Mouse (Mus musculus) neural tube, embryonic 15.5 days (tissue): ENCODE measurements at regions not wholly inside any gene's neighbourhood (a gene's known extent, or its start where the extent isn't known, plus 50 kb on each side); places are given as distances from the start of the nearest gene placed in this dataset.

Source experiments
- ATAC-seq: fragments of 200-750 bp; cut with Nextera tagmentation; 2 replicates; pipeline ENCODE4 v1.8.0; 2017; ENCODE audit warnings: mild to moderate bottlenecking, moderate TSS enrichment, moderate library complexity; ENCODE audit not compliant: low FRiP score
- H3K27ac ChIP-seq: fragments of 300-500 bp; sonication (generic); replicated peaks from 2 replicates; pipeline ENCODE4 v1.5.1; 2015; ENCODE audit warnings: mild to moderate bottlenecking, inconsistent platforms
- H3K27me3 ChIP-seq: fragments of 300-500 bp; sonication (generic); replicated peaks from 2 replicates; pipeline ENCODE4 v1.6.1; 2015; ENCODE audit warnings: inconsistent platforms
- H3K36me3 ChIP-seq: fragments of 300-500 bp; sonication (generic); 2 replicates; pipeline ENCODE4 v1.6.1; 2015; ENCODE audit warnings: inconsistent platforms
- H3K4me1 ChIP-seq: fragments of 300-500 bp; sonication (generic); 2 replicates; pipeline ENCODE4 v1.6.1; 2015; ENCODE audit warnings: inconsistent platforms
- H3K4me2 ChIP-seq: fragments of 300-500 bp; sonication (generic); 2 replicates; pipeline ENCODE4 v1.6.1; 2015; ENCODE audit warnings: inconsistent platforms, mild to moderate bottlenecking, moderate library complexity
- H3K4me3 ChIP-seq: fragments of 300-500 bp; sonication (generic); replicated peaks from 2 replicates; pipeline ENCODE4 v1.5.1; 2015; ENCODE audit warnings: mild to moderate bottlenecking, inconsistent platforms
- H3K9ac ChIP-seq: fragments of 300-500 bp; sonication (generic); replicated peaks from 2 replicates; pipeline ENCODE4 v1.6.1; 2015; ENCODE audit warnings: mild to moderate bottlenecking, inconsistent platforms
- H3K9me3 ChIP-seq: fragments of 300-500 bp; sonication (generic); replicated peaks from 2 replicates; pipeline ENCODE4 v1.6.1; 2016; ENCODE audit warnings: inconsistent platforms
- WGBS: fragments of 180-500 bp; shearing (Covaris S2); methylation state at CpG from one replicate; pipeline ENCODE4 v1.1.7; 2015; ENCODE audit warnings: mixed read lengths; 5-methylcytosine and 5-hydroxymethylcytosine counted together

GRCm38 (mm10) chr6:108971415-108972089 is 143.1 kb downstream of the Edem1 start:
- no peak overlapping the region for H3K4me3 ChIP-seq
- WGBS: 57% methylated on average over 4 of the region's 4 CpGs
- H3K9me3 ChIP-seq: no peaks in the 10 kb centered on the region
- no peak overlapping the region for H3K9ac ChIP-seq
- no peak for ATAC-seq
- H3K4me2 ChIP-seq: no peak overlapping the region
- H3K4me1 ChIP-seq: no peaks in the 10 kb centered on the region
- H3K27me3 ChIP-seq: no peaks in the 10 kb centered on the region
- H3K27ac ChIP-seq: no peak overlapping the region
- H3K36me3 ChIP-seq: no peaks in the 10 kb centered on the region

GRCm38 (mm10) chr6:108973701-108974100 is 145.3 kb downstream of the Edem1 start:
- ATAC-seq: no peak
- Histone ChIP-seq H3K27me3 (no peaks in the 10 kb centered on the region), H3K4me2 (no peak overlapping the region), H3K9ac (no peak overlapping the region), H3K9me3 (no peaks in the 10 kb centered on the region), H3K36me3 (no peaks in the 10 kb centered on the region), H3K4me3 (no peak overlapping the region), H3K27ac (no peak overlapping the region), H3K4me1 (no peaks in the 10 kb centered on the region)
- 85% methylated on average over 2 of the region's 2 CpGs for WGBS

- 94% methylated on average over 4 of the region's 4 CpGs for WGBS
- H3K27ac ChIP-seq: no peak overlapping the region
- no peak for ATAC-seq
- H3K4me1 ChIP-seq: no peaks in the 10 kb centered on the region
- H3K9me3 ChIP-seq: no peaks in the 10 kb centered on the region
- no peak overlapping the region for H3K4me3 ChIP-seq
- H3K36me3 ChIP-seq: no peaks in the 10 kb centered on the region
- no peak overlapping the region for H3K9ac ChIP-seq
- H3K27me3 ChIP-seq: no peaks in the 10 kb centered on the region
- H3K4me2 ChIP-seq: no peak overlapping the region
These were observed 161.1 kb downstream of the Edem1 start for GRCm38 (mm10) chr6:108989506-108989905.

- WGBS: 39% methylated on average over 3 of the region's 3 CpGs
- Histone ChIP-seq H3K36me3 (no peaks in the 10 kb centered on the region), H3K4me2 (no peak overlapping the region), H3K9me3 (no peaks in the 10 kb centered on the region), H3K27ac (no peak overlapping the region), H3K27me3 (no peaks in the 10 kb centered on the region), H3K4me3 (no peak overlapping the region), H3K4me1 (no peaks in the 10 kb centered on the region), H3K9ac (no peak overlapping the region)
- no peak for ATAC-seq
These were observed 165.3 kb downstream of the Edem1 start for GRCm38 (mm10) chr6:108993743-108994142.

GRCm38 (mm10) chr6:109004443-109004842 is 176.0 kb downstream of the Edem1 start:
- 58% methylated on average over 2 of the region's 2 CpGs for WGBS

GRCm38 (mm10) chr6:109009364-109009763 is 180.9 kb downstream of the Edem1 start:
- Histone ChIP-seq H3K4me3 (no peak overlapping the region), H3K36me3 (no peaks in the 10 kb centered on the region), H3K9me3 (no peaks in the 10 kb centered on the region), H3K27ac (no peak overlapping the region), H3K4me2 (no peak overlapping the region), H3K4me1 (0 out of 2 replicates have a peak, but pooled peaks cover 9% of the 10 kb centered on the region), H3K27me3 (no peaks in the 10 kb centered on the region), H3K9ac (no peak overlapping the region)
- 85% methylated on average over 3 of the region's 3 CpGs for WGBS
- ATAC-seq: no peak

More at GRCm38 (mm10) chr6:109004443-109004842, 176.0 kb downstream of the Edem1 start:
- H3K4me1 ChIP-seq: 0 out of 2 replicates have a peak, but pooled peaks cover 3% of the 10 kb centered on the region
- no peaks in the 10 kb centered on the region for H3K27me3 ChIP-seq
- H3K9me3 ChIP-seq: no peaks in the 10 kb centered on the region
- no peak overlapping the region for H3K9ac ChIP-seq
- ATAC-seq: no peak
- H3K27ac ChIP-seq: no peak overlapping the region
- H3K36me3 ChIP-seq: no peaks in the 10 kb centered on the region
- no peak overlapping the region for H3K4me3 ChIP-seq
- no peak overlapping the region for H3K4me2 ChIP-seq

- H3K4me3 ChIP-seq: no peak overlapping the region
- no peak overlapping the region for H3K9ac ChIP-seq
- no peak for ATAC-seq
- 36% methylated on average over 4 of the region's 4 CpGs for WGBS
- H3K27me3 ChIP-seq: no peaks in the 10 kb centered on the region
- 0 out of 2 replicates have a peak, but pooled peaks cover 9% of the 10 kb centered on the region for H3K4me1 ChIP-seq
- no peak overlapping the region for H3K27ac ChIP-seq
- no peaks in the 10 kb centered on the region for H3K9me3 ChIP-seq
- H3K36me3 ChIP-seq: no peaks in the 10 kb centered on the region
- H3K4me2 ChIP-seq: no peak overlapping the region
These were observed 181.4 kb downstream of the Edem1 start for GRCm38 (mm10) chr6:109009793-109010192.

- Histone ChIP-seq H3K9me3 (no peaks in the 10 kb centered on the region), H3K4me1 (no peaks in the 10 kb centered on the region), H3K9ac (no peak overlapping the region), H3K36me3 (no peaks in the 10 kb centered on the region), H3K27me3 (no peaks in the 10 kb centered on the region), H3K27ac (no peak overlapping the region), H3K4me3 (no peak overlapping the region), H3K4me2 (no peak overlapping the region)
- 87% methylated on average over 2 of the region's 2 CpGs for WGBS
- no peak for ATAC-seq
These were observed 191.3 kb downstream of the Edem1 start for GRCm38 (mm10) chr6:109019731-109020130.
